Mouse (Mus musculus): Measurements from ENCODE around the gene Ypel5. TPM values are rescaled to one million over a fixed set of nuclear protein-coding genes. Genes with fewer than 3 reads are reported as not detected.

Ypel5 gene
- 72.9 and 73.3 TPM in 2 replicates for polyA plus RNA-seq (2012; rRNA removed)

GRCm38 (mm10) chr17:72836158-72837115 is at the start of gene Ypel5:
TSS of gene Ypel5 (plus strand) at chr17:72836453.
- peak; percentile 14; the same call in 1 of the 2 replicates for TF ChIP-seq CTCF (IDR thresholded peaks at IDR 0.05; ENCODE audit: extremely low read depth, insufficient read depth, low read length)
- peak; percentile 84 for TF ChIP-seq POLR2A (IDR thresholded peaks at IDR 0.05; ENCODE audit: extremely low read depth, insufficient read depth, low read length)
- H3K27ac ChIP-seq (ENCODE audit: insufficient read depth, low read length): peak within 1 kb of the TSS; percentile 100
- peak within 1 kb of the TSS; percentile 89 for H3K4me3 ChIP-seq (ENCODE audit: insufficient read depth, low read length)
- peaks cover 2% of the 10 kb centered on the region; the same call in 1 of the 2 replicates for H3K4me1 ChIP-seq (ENCODE audit: control insufficient read depth, insufficient read depth, low read length)

- Histone ChIP-seq H3K27ac (ENCODE audit: insufficient read depth, low read length) (peak overlapping the region; percentile 65; the same call in 1 of the 2 replicates), H3K4me1 (ENCODE audit: control insufficient read depth, insufficient read depth, low read length) (peaks cover 4% of the 10 kb centered on the region; the same call in 1 of the 2 replicates), H3K4me3 (ENCODE audit: insufficient read depth, low read length) (no peak overlapping the region)
- TF ChIP-seq POLR2A (IDR thresholded peaks at IDR 0.05; ENCODE audit: extremely low read depth, insufficient read depth, low read length) (no peak), CTCF (IDR thresholded peaks at IDR 0.05; ENCODE audit: extremely low read depth, insufficient read depth, low read length) (no peak)
Observed at GRCm38 (mm10) chr17:72787886-72788436, 48.3 kb upstream of the Ypel5 start.

GRCm38 (mm10) chr17:72793278-72793677 is 43.0 kb upstream of the Ypel5 start:
- H3K27ac ChIP-seq (ENCODE audit: insufficient read depth, low read length): no peak overlapping the region
- no peak overlapping the region for H3K4me3 ChIP-seq (ENCODE audit: insufficient read depth, low read length)
- H3K4me1 ChIP-seq (ENCODE audit: control insufficient read depth, insufficient read depth, low read length): no peaks in the 10 kb centered on the region
- TF ChIP-seq CTCF (IDR thresholded peaks at IDR 0.05; ENCODE audit: extremely low read depth, insufficient read depth, low read length) (no peak), POLR2A (IDR thresholded peaks at IDR 0.05; ENCODE audit: extremely low read depth, insufficient read depth, low read length) (no peak)

- Histone ChIP-seq H3K27ac (ENCODE audit: insufficient read depth, low read length) (no peak overlapping the region), H3K4me3 (ENCODE audit: insufficient read depth, low read length) (no peak overlapping the region), H3K4me1 (ENCODE audit: control insufficient read depth, insufficient read depth, low read length) (no peaks in the 10 kb centered on the region)
- no peak for TF ChIP-seq CTCF (IDR thresholded peaks at IDR 0.05; ENCODE audit: extremely low read depth, insufficient read depth, low read length)
- TF ChIP-seq POLR2A (IDR thresholded peaks at IDR 0.05; ENCODE audit: extremely low read depth, insufficient read depth, low read length): no peak
Observed at GRCm38 (mm10) chr17:72794660-72795059, 41.6 kb upstream of the Ypel5 start.

- Histone ChIP-seq H3K27ac (ENCODE audit: insufficient read depth, low read length) (no peak overlapping the region), H3K4me3 (ENCODE audit: insufficient read depth, low read length) (no peak overlapping the region), H3K4me1 (ENCODE audit: control insufficient read depth, insufficient read depth, low read length) (no peaks in the 10 kb centered on the region)
- TF ChIP-seq CTCF (IDR thresholded peaks at IDR 0.05; ENCODE audit: extremely low read depth, insufficient read depth, low read length) (no peak), POLR2A (IDR thresholded peaks at IDR 0.05; ENCODE audit: extremely low read depth, insufficient read depth, low read length) (no peak)
Observed at GRCm38 (mm10) chr17:72795392-72796047, 40.7 kb upstream of the Ypel5 start.

GRCm38 (mm10) chr17:72796506-72796905 is 39.7 kb upstream of the Ypel5 start:
- TF ChIP-seq POLR2A (IDR thresholded peaks at IDR 0.05; ENCODE audit: extremely low read depth, insufficient read depth, low read length): no peak
- TF ChIP-seq CTCF (IDR thresholded peaks at IDR 0.05; ENCODE audit: extremely low read depth, insufficient read depth, low read length): no peak
- H3K4me1 ChIP-seq (ENCODE audit: control insufficient read depth, insufficient read depth, low read length): no peaks in the 10 kb centered on the region
- H3K4me3 ChIP-seq (ENCODE audit: insufficient read depth, low read length): no peak overlapping the region

GRCm38 (mm10) chr17:72797867-72798266 is 38.4 kb upstream of the Ypel5 start:
- H3K27ac ChIP-seq (ENCODE audit: insufficient read depth, low read length): no peak overlapping the region
- TF ChIP-seq CTCF (IDR thresholded peaks at IDR 0.05; ENCODE audit: extremely low read depth, insufficient read depth, low read length) (peak; percentile 76), POLR2A (IDR thresholded peaks at IDR 0.05; ENCODE audit: extremely low read depth, insufficient read depth, low read length) (no peak)
- H3K4me1 ChIP-seq (ENCODE audit: control insufficient read depth, insufficient read depth, low read length): no peaks in the 10 kb centered on the region
- no peak overlapping the region for H3K4me3 ChIP-seq (ENCODE audit: insufficient read depth, low read length)

More at GRCm38 (mm10) chr17:72796506-72796905, 39.7 kb upstream of the Ypel5 start:
- no peak overlapping the region for H3K27ac ChIP-seq (ENCODE audit: insufficient read depth, low read length)

GRCm38 (mm10) chr17:72809942-72810654 is 26.2 kb upstream of the Ypel5 start:
- Histone ChIP-seq H3K27ac (ENCODE audit: insufficient read depth, low read length) (no peak overlapping the region), H3K4me3 (ENCODE audit: insufficient read depth, low read length) (no peak overlapping the region), H3K4me1 (ENCODE audit: control insufficient read depth, insufficient read depth, low read length) (no peaks in the 10 kb centered on the region)
- TF ChIP-seq POLR2A (IDR thresholded peaks at IDR 0.05; ENCODE audit: extremely low read depth, insufficient read depth, low read length): no peak
- TF ChIP-seq CTCF (IDR thresholded peaks at IDR 0.05; ENCODE audit: extremely low read depth, insufficient read depth, low read length): no peak
